Mouse (Mus musculus): ENCODE results near the gene Gm3238. TPM values are rescaled to one million over a fixed set of nuclear protein-coding genes. Genes with fewer than 3 reads are reported as not detected.

The Gm3238 gene
- polyA plus RNA-seq, 1 experiment from 2014 or later: not detected

DNA sequence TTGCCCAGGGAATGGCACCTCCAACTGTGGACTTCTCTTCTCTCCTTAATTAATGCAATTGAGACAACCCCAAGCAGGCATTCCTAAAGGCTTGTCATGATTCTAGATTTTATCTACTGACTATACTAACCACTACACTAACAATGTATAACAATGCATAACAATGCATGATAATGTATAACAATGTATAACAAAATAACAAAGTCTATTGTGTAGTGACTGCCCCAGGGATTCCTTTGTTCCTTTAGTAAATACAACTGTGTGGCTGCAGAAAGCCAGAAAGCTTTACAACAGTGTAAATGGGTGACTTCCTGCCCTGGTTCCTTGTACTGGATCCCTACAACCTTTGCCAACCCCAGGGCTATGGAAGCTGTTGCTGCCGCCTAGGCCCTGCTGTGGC is 35.2 kb downstream of the Gm3238 start:
- Histone ChIP-seq H3K36me3 (replicated peaks) (no peaks in the 10 kb centered on the region), H3K4me2 (no peak overlapping the region), H3K27me3 (replicated peaks) (no peaks in the 10 kb centered on the region), H3K9me3 (no peaks in the 10 kb centered on the region), H3K27ac (no peak overlapping the region), H3K4me1 (no peaks in the 10 kb centered on the region), H3K4me3 (no peak overlapping the region), H3K9ac (no peak overlapping the region)
- no peak for ATAC-seq (replicated peaks)
- 96% methylated on average over 1 of the region's 1 CpGs for WGBS

DNA sequence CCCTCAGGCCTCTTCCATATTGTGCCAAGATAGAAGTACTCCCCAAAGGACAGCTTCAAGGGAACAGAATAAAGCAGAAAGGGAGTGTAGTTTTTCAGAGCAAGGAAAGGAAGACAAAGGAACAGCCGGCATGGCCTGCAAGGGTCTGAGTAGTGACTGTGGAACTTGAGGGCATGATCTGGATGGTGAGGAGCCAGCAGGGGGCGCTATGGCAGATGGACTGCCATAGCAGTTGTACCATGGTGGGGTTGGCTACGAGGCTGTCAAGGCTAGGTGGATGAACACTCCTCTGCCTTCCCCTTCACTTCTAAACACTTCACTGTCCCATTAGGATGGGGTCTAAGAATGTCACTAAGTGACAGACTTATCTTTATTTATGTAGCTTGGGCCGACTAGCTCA is 41.9 kb downstream of the Gm3238 start:
- no peak overlapping the region for H3K27ac ChIP-seq
- no peaks in the 10 kb centered on the region for H3K9me3 ChIP-seq
- H3K4me1 ChIP-seq: no peaks in the 10 kb centered on the region
- no peak overlapping the region for H3K9ac ChIP-seq
- no peak overlapping the region for H3K4me3 ChIP-seq
- no peaks in the 10 kb centered on the region for H3K36me3 ChIP-seq (replicated peaks)
- WGBS: 55% methylated on average over 4 of the region's 4 CpGs
- H3K27me3 ChIP-seq (replicated peaks): no peaks in the 10 kb centered on the region
- ATAC-seq (replicated peaks): no peak
- H3K4me2 ChIP-seq: no peak overlapping the region

DNA sequence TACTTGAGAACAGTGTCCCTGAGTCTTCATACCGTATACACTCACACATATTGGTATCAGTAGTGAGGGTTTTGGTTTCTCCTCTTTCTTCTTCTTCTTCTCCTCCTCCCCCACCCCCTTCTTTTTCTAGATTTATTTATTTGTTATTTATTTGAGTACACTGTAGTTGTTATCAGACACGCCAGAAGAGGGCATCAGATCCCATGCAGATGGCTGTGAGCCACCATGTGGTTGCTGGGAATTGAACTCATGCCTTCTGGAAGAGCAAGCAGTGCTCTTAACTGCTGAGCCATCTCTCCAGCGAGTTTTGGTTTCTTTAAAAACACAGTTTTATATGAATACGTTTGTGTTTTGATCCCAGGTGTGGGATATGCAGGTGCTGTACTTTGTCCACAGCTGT is 42.8 kb downstream of the Gm3238 start:
- Histone ChIP-seq H3K9ac (no peak overlapping the region), H3K36me3 (replicated peaks) (no peaks in the 10 kb centered on the region), H3K4me1 (no peaks in the 10 kb centered on the region), H3K4me2 (no peak overlapping the region), H3K9me3 (no peaks in the 10 kb centered on the region), H3K4me3 (no peak overlapping the region), H3K27me3 (replicated peaks) (no peaks in the 10 kb centered on the region), H3K27ac (no peak overlapping the region)
- WGBS: 74% methylated on average over 4 of the region's 4 CpGs
- ATAC-seq (replicated peaks): no peak

DNA sequence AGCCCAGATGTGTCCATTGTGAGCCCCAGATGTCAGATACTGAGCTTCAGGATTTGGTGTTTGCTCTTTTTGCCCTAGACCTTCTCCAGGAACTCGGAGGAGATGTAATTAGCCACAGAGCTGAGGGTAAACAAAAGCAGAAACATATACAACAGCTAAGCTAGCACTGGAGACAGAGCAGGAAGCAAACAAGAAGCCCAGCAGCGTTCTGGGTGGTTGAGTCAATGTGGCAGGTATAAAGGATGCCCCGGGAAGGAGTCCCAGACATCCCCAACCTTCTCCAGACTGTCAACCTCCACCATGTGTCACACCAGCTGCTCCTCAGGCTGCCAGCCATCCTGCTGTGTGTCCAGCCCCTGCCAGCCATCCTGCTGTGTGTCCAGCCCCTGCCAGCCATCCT is 44.9 kb downstream of the Gm3238 start, which contains the start of gene Gm10100:
Gene Gm10100, plus strand, starts transcription at position 301 of the 400 bp plus-strand sequence.
- ATAC-seq (replicated peaks): no peak
- WGBS: 44% methylated on average over 3 of the region's 3 CpGs
- Histone ChIP-seq H3K9me3 (no peaks in the 10 kb centered on the region), H3K36me3 (replicated peaks) (no peaks in the 10 kb centered on the region), H3K4me1 (no peaks in the 10 kb centered on the region), H3K4me3 (no peak within 1 kb of the TSS), H3K27me3 (replicated peaks) (no peaks in the 10 kb centered on the region), H3K27ac (no peak within 1 kb of the TSS), H3K9ac (no peak within 1 kb of the TSS), H3K4me2 (no peak within 1 kb of the TSS)

DNA sequence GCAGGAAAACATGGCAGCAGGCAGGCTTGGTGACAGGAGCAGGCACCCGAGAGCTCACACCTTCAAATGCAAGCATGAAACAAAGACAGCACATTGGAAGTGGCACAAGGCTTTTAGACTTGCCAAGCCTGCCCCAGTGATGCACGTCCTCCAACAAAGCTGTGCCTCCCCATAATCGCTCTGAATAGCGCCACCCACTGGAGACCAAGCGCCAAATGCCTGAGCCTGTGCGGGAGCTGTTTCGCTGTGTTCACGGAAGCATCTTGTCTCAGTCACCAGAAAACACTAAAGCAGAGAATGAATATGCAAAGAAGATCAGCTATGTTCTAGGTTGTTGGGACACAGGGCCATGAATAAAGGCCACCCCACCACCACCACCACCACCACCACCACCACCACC is 46.3 kb downstream of the Gm3238 start:
- Histone ChIP-seq H3K27me3 (replicated peaks) (no peaks in the 10 kb centered on the region), H3K36me3 (replicated peaks) (no peaks in the 10 kb centered on the region), H3K4me1 (no peaks in the 10 kb centered on the region), H3K9ac (no peak overlapping the region), H3K4me2 (no peak overlapping the region), H3K9me3 (no peaks in the 10 kb centered on the region), H3K27ac (no peak overlapping the region), H3K4me3 (no peak overlapping the region)
- ATAC-seq (replicated peaks): no peak
- WGBS: 81% methylated on average over 8 of the region's 8 CpGs

Other genes starting within 250 kb of the Gm3238 start
- gene Itgb2, start 241.1 kb downstream of the Gm3238 start, polyA plus RNA-seq (2015; fragmentation: Nextera tagmentation; extraction: Ambion mirVana): 0.81 and 0.87 TPM in 2 replicates
- 68.6 and 72.0 TPM in 2 replicates for gene Pttg1ip, start 189.6 kb downstream of the Gm3238 start, polyA plus RNA-seq (2015; fragmentation: Nextera tagmentation; extraction: Ambion mirVana)
- 308 and 325 TPM in 2 replicates for gene Sumo3, start 165.2 kb downstream of the Gm3238 start, polyA plus RNA-seq (2015; fragmentation: Nextera tagmentation; extraction: Ambion mirVana)
- 2.5 TPM in 1 of 2 replicates, not detected in the other for gene Gm49325, start 165.1 kb downstream of the Gm3238 start, polyA plus RNA-seq (2015; fragmentation: Nextera tagmentation; extraction: Ambion mirVana)
- 91.1 and 97.2 TPM in 2 replicates for gene Ube2g2, start 149.1 kb downstream of the Gm3238 start, polyA plus RNA-seq (2015; fragmentation: Nextera tagmentation; extraction: Ambion mirVana)
- 1.5 and 1.7 TPM in 2 replicates for gene Tspear, start 84.8 kb downstream of the Gm3238 start, polyA plus RNA-seq (2015; fragmentation: Nextera tagmentation; extraction: Ambion mirVana)
- gene Gm19402, start 80.6 kb downstream of the Gm3238 start, polyA plus RNA-seq (2015; fragmentation: Nextera tagmentation; extraction: Ambion mirVana): not detected in 2 replicates
- not detected in 2 replicates for gene Gm9508, start 74.1 kb downstream of the Gm3238 start, polyA plus RNA-seq (2015; fragmentation: Nextera tagmentation; extraction: Ambion mirVana)
- not detected in 2 replicates for gene Gm10272, start 64.7 kb downstream of the Gm3238 start, polyA plus RNA-seq (2015; fragmentation: Nextera tagmentation; extraction: Ambion mirVana)
- not detected in 2 replicates for gene Gm10024, start 59.9 kb downstream of the Gm3238 start, polyA plus RNA-seq (2015; fragmentation: Nextera tagmentation; extraction: Ambion mirVana)
- not detected in 2 replicates for gene Gm10142, start 55.5 kb downstream of the Gm3238 start, polyA plus RNA-seq (2015; fragmentation: Nextera tagmentation; extraction: Ambion mirVana)
- not detected in 2 replicates for gene Krtap12-1, start 50.7 kb downstream of the Gm3238 start, polyA plus RNA-seq (2015; fragmentation: Nextera tagmentation; extraction: Ambion mirVana)
- gene Gm10100, start 44.8 kb downstream of the Gm3238 start, polyA plus RNA-seq (2015; fragmentation: Nextera tagmentation; extraction: Ambion mirVana): not detected in 2 replicates
- not detected in 2 replicates for gene Gm18596, start 28.7 kb downstream of the Gm3238 start, polyA plus RNA-seq (2015; fragmentation: Nextera tagmentation; extraction: Ambion mirVana)
- gene Gm9736, start 20.0 kb downstream of the Gm3238 start, polyA plus RNA-seq (2015; fragmentation: Nextera tagmentation; extraction: Ambion mirVana): not detected in 2 replicates
- gene Gm3233, start 11.6 kb downstream of the Gm3238 start, polyA plus RNA-seq (2015; fragmentation: Nextera tagmentation; extraction: Ambion mirVana): not detected in 2 replicates
- not detected in 2 replicates for gene Gm7138, start 5.6 kb upstream of the Gm3238 start, polyA plus RNA-seq (2015; fragmentation: Nextera tagmentation; extraction: Ambion mirVana)
- gene Gm3250, start 11.2 kb upstream of the Gm3238 start, polyA plus RNA-seq (2015; fragmentation: Nextera tagmentation; extraction: Ambion mirVana): not detected in 2 replicates
- gene Gm7137, start 16.9 kb upstream of the Gm3238 start, polyA plus RNA-seq (2015; fragmentation: Nextera tagmentation; extraction: Ambion mirVana): not detected in 2 replicates
- not detected in 2 replicates for gene Gm9639, start 23.8 kb upstream of the Gm3238 start, polyA plus RNA-seq (2015; fragmentation: Nextera tagmentation; extraction: Ambion mirVana)
- not detected in 2 replicates for gene Gm19668, start 27.8 kb upstream of the Gm3238 start, polyA plus RNA-seq (2015; fragmentation: Nextera tagmentation; extraction: Ambion mirVana)
- gene Gm9507, start 40.5 kb upstream of the Gm3238 start, polyA plus RNA-seq (2015; fragmentation: Nextera tagmentation; extraction: Ambion mirVana): not detected in 2 replicates
- gene Gm2696, start 43.4 kb upstream of the Gm3238 start, polyA plus RNA-seq (2015; fragmentation: Nextera tagmentation; extraction: Ambion mirVana): not detected in 2 replicates
- not detected in 2 replicates for gene Krtap10-4, start 55.8 kb upstream of the Gm3238 start, polyA plus RNA-seq (2015; fragmentation: Nextera tagmentation; extraction: Ambion mirVana)
- gene Krtap10-10, start 64.6 kb upstream of the Gm3238 start, polyA plus RNA-seq (2015; fragmentation: Nextera tagmentation; extraction: Ambion mirVana): not detected in 2 replicates
- gene Gm36176, start 75.5 kb upstream of the Gm3238 start, polyA plus RNA-seq (2015; fragmentation: Nextera tagmentation; extraction: Ambion mirVana): not detected in 2 replicates
- not detected in 2 replicates for gene Gm10318, start 81.5 kb upstream of the Gm3238 start, polyA plus RNA-seq (2015; fragmentation: Nextera tagmentation; extraction: Ambion mirVana)
- gene Gm3285, start 90.7 kb upstream of the Gm3238 start, polyA plus RNA-seq (2015; fragmentation: Nextera tagmentation; extraction: Ambion mirVana): not detected in 2 replicates
- 24.2 and 24.3 TPM in 2 replicates for gene Lrrc3, start 131.2 kb upstream of the Gm3238 start, polyA plus RNA-seq (2015; fragmentation: Nextera tagmentation; extraction: Ambion mirVana)
- 3.7 and 6.1 TPM in 2 replicates for gene Trpm2, start 199.2 kb upstream of the Gm3238 start, polyA plus RNA-seq (2015; fragmentation: Nextera tagmentation; extraction: Ambion mirVana)
- 48.3 and 49.5 TPM in 2 replicates for gene 1810043G02Rik, start 207.2 kb upstream of the Gm3238 start, polyA plus RNA-seq (2015; fragmentation: Nextera tagmentation; extraction: Ambion mirVana)
- gene Pfkl, start 238.8 kb upstream of the Gm3238 start, polyA plus RNA-seq (2015; fragmentation: Nextera tagmentation; extraction: Ambion mirVana): 127 and 128 TPM in 2 replicates